Mouse (Mus musculus): ENCODE data around the gene Cst9.

- TF ChIP-seq ZNF384 (IDR thresholded peaks at IDR 0.05; ENCODE audit: low read depth, low read length) (no peak), HCFC1 (IDR thresholded peaks at IDR 0.05; ENCODE audit: borderline replicate concordance, insufficient read depth, low read length) (no peak)
These were observed 33.4 kb upstream of the Cst9 start for GRCm38 (mm10) chr2:148801491-148801921.
